Mouse (Mus musculus): ENCODE results near the gene Cfdp1. TPM values are rescaled to one million over a fixed set of nuclear protein-coding genes. Genes with fewer than 3 reads are reported as not detected.

The Cfdp1 gene
- total RNA-seq, 4 experiments from 2014 or later, result 27.4 to 37.6 (median 32.7) TPM

GRCm38 (mm10) chr8:111796528-111796927 is 57.6 kb downstream of the Cfdp1 start:
- DNase-seq (ENCODE audit: low spot score), result no peak

DNA sequence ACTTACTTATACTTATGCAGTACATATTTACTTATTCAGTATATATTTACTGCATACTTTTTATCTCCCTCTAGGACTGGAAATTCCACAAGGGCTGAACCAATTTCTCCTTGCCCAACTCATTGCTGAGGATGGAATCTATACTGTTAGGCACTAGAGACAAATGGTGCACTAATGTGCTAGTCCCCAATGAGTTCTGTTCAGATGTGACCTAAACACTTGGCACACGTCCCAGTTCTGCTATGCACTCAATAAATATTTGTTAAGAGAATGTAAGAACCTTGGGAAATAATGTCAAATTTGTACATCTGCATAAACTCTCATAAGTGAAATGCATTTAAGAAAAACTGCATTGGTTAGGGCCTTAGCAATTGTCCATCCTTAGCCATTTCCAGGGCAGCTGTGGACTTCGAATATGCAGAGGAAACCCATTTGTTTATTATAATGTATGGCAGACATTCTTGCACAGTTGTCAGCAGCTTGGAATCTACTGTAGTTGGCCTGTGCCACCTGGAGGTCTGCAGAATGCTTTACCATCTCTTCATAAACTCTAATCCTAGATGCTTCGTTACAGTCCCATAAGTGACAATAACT is 60.7 kb downstream of the Cfdp1 start:
- no peak for DNase-seq (ENCODE audit: low spot score)

- DNase-seq (ENCODE audit: low spot score), result no peak
These were observed 64.5 kb downstream of the Cfdp1 start for GRCm38 (mm10) chr8:111789639-111790038.

DNA sequence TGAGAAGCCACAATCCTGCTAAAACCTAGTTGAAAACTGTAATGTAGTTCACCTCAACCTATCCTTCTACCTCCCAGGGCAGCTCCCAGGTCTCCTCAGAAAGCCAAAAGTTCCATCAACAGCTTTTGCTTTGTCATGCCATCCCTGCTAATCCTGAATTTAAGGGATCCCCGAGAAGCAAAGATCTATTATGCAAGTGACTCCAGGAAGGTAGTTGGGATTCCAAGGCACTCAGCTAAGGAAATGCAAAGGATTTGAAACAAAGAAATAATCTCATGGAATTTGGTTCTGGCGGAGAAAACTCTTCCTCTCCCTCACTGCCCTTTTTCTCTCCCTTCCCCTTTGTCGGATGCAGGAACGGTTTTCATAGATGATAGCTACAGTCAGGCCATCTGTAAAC is 64.9 kb downstream of the Cfdp1 start:
- no peak for DNase-seq (ENCODE audit: low spot score)

DNA sequence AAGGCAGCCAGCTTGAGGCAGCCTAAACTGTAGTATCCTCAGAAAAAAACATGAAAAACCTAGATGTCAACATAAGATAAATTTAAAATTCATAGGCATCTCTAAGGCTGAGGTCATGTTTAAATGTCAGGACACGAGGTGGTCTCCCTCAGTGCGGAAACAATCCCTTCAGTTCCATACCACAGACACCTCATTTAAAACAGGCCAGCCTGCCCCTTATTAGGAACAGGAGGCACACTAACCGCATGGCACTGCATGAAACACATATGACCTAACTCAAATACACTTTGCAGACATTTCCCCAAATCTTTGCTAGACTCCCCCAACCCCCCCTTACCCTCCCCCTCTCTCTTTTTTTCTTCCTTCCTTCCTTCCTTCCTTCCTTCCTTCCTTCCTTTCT is 65.6 kb downstream of the Cfdp1 start:
- no peak for DNase-seq (ENCODE audit: low spot score)

DNA sequence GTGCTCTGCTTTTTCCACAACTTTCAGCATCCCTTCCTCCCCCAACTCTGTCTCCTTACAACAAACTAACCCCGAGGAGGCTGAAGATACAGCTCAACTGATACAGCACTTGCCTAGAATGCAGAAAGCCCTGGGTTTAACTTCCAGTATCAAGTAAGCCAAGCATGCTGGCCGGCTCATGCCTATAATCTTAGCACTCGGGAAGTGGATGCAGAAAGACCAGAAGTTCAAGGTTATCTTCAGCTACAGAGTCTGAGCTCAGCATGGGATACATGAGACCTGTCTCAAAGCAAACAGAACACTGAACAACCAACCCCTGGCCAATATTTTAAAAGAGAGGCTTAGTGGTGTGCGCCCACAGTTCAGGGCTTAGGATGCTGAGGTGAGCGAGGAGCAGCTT is 66.0 kb downstream of the Cfdp1 start:
- DNase-seq (ENCODE audit: low spot score), result no peak

GRCm38 (mm10) chr8:111787683-111788082 is 66.4 kb downstream of the Cfdp1 start:
- no peak for DNase-seq (ENCODE audit: low spot score)

- no peak for DNase-seq (ENCODE audit: low spot score)
These were observed 67.1 kb downstream of the Cfdp1 start for GRCm38 (mm10) chr8:111786701-111787588.

- no peak for DNase-seq (ENCODE audit: low spot score)
These were observed 68.0 kb downstream of the Cfdp1 start for GRCm38 (mm10) chr8:111786116-111786515.

- DNase-seq (ENCODE audit: low spot score), result no peak
These were observed 71.3 kb downstream of the Cfdp1 start for GRCm38 (mm10) chr8:111782671-111783394.

- no peak for DNase-seq (ENCODE audit: low spot score)
These were observed 71.9 kb downstream of the Cfdp1 start for GRCm38 (mm10) chr8:111782161-111782560.

DNA sequence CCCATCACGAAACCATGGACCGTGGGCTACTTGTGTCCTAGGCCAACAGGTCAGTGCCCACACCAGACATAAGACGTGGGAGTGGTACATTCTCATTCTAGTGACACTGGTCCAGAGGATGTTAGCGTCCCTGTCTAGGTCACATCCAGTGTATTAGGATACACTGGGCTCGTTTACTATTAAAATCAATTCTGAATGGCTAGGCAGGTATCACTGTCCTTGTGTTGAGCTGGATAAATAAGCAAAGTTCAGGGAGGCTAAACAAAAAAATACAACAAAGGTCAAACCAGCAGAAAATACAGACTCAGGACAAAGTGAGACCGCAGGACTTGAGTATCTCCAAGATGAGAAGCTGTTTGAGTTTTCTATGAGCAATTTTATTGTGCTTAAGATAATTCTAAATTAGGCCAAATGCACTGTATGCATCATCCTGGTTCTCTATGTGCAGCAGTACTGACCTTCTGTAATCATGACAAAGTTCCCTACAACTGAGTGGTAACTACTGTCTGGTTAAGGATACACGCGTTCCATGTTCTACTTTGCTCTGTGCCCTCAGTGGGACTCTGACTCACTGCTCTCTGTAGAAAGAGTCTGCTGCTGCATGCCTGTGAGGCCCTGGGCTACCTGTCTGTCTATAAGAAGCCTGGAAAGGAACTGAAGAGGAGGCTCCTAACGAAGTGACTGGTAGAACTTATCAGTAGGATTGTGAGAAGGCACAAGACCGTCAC is 73.2 kb downstream of the Cfdp1 start:
- no peak for DNase-seq (ENCODE audit: low spot score)

DNA sequence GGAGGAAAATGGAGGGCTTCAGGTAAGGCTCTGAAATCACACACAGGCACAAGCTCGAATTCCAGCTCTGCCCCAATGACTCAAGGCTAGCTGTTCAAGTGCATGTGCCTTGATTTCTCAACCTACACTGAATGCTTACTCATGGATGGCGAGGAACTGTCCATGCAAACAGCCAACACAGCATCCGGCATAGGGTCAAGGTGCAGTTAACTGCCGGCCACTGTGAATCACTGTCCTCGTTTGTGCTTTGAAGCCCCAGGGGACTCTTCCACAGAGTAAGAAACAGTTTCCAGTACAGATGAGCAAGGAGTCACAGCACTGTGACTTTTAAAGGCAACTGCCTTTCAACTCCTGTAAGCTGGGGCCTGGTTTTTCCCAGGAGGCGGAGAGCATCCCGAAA is 74.4 kb downstream of the Cfdp1 start:
- no peak for DNase-seq (ENCODE audit: low spot score)

DNA sequence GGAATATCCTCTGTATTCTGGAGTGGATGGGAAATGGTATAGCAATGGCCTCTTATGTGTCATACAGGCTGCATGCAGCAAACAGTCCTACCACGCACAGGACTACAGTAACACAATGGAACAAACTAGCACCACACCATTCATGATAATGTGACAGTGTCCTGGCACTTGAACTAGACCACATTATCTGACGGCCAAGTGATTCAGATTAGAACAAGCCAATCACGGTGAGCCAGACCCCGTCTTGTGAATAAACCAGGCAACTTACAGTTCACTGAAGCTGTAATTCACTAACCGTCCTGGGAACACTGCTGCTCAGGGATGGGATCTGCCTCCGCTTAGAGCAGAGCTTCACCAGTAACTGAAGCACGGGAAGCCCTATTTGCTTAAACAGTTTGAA is 75.3 kb downstream of the Cfdp1 start:
- no peak for DNase-seq (ENCODE audit: low spot score)

GRCm38 (mm10) chr8:111776492-111776891 is 77.6 kb downstream of the Cfdp1 start:
- no peak for DNase-seq (ENCODE audit: low spot score)

- DNase-seq (ENCODE audit: low spot score), result no peak
These were observed 78.3 kb downstream of the Cfdp1 start for GRCm38 (mm10) chr8:111775766-111776165.

DNA sequence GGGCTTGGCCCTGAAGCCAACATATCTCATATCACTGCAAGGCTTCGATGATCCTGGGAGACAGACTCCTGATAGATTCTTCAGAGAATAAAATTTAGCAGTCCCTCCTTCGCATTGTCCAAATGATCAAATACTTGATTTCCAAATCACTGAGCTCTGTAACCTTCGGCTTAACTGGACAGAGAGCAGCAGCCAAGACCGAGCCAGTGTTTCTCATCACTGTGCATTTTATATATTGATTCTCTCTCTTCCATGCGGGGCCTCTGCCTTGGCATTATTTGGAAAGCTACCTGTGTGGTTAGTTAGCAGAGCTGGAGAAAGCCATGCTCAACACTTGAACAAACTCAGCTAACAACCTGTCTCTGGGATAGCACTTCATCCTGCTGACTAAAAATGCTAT is 80.6 kb downstream of the Cfdp1 start:
- DNase-seq (ENCODE audit: low spot score), result no peak

DNA sequence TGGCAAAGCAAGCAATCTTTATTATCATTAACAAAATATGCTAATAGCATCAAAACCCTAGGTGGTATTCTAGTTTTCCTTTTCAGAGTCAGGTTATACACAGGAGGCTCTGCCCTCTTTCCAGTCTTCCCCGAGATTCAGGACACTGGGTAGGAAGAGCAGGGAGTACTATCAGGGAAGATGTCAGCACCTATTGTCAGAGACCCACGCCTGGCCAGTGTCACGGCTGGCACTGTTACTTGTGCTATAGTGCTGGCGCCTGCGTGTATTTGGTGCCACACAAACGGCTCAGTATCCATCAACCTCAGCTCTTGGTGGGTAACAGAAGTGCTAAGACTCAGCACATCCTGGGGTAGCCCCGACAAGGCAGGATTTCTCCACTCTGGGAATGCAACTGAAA is 81.0 kb downstream of the Cfdp1 start:
- DNase-seq (ENCODE audit: low spot score), result no peak

DNA sequence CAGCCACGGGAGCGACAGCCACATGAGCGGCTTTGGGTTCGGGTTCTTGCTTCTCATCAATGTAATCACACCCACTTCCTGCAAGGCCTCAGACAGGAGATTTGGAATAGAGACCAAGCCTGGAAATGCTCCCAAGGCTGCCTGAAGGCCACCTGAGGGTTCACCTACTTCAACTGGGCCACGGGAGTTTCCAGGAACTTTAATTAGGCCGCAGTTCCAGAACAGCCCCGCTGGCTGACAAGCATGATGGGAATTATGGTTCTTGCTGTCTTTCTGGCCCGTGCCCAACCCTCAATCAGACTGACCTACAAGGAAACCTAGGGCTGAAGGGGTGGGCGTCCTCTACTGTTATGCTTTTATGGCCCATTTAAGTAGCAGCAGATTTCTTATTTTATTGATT is 82.0 kb downstream of the Cfdp1 start:
- no peak for DNase-seq (ENCODE audit: low spot score)

- no peak for DNase-seq (ENCODE audit: low spot score)
These were observed 82.5 kb downstream of the Cfdp1 start for GRCm38 (mm10) chr8:111771625-111772020.

GRCm38 (mm10) chr8:111770958-111771624 is 83.0 kb downstream of the Cfdp1 start:
- no peak for DNase-seq (ENCODE audit: low spot score)

Measured in heart, adult 8-10 months (tissue).